Mouse (Mus musculus) limb, embryonic 12.5 days (tissue): ENCODE measurements around the gene Mrps15. TPM values are rescaled to one million over a fixed set of nuclear protein-coding genes. Genes with fewer than 3 reads are reported as not detected.
"Not testable (repeated sequence)": the region's sequence is repeated elsewhere in the genome, so short reads cannot be mapped to it uniquely, and the experiment has no call there.

Experiments used
- ATAC-seq: fragments of 200-750 bp; cut with Nextera tagmentation; 2 replicates; pipeline ENCODE4 v1.8.0; 2017; ENCODE audit warnings: low read depth, moderate TSS enrichment; ENCODE audit not compliant: insufficient number of reproducible peaks, insufficient read depth, low FRiP score, low TSS enrichment
- H3K27ac ChIP-seq: fragments of 300-500 bp; sonication (generic); 2 replicates; pipeline ENCODE4 v1.5.1; 2016; ENCODE audit warnings: mild to moderate bottlenecking, moderate library complexity
- H3K27me3 ChIP-seq: fragments of 300-500 bp; sonication (generic); 2 replicates; pipeline ENCODE4 v1.6.1; 2016; ENCODE audit warnings: mild to moderate bottlenecking, moderate library complexity
- H3K36me3 ChIP-seq: fragments of 300-500 bp; sonication (generic); 2 replicates; pipeline ENCODE4 v1.6.1; 2016; ENCODE audit warnings: mild to moderate bottlenecking, moderate library complexity
- H3K4me1 ChIP-seq: fragments of 300-500 bp; sonication (generic); replicated peaks from 2 replicates; pipeline ENCODE4 v1.6.1; 2016
- H3K4me2 ChIP-seq: fragments of 300-500 bp; sonication (generic); 2 replicates; pipeline ENCODE4 v1.6.1; 2016; ENCODE audit warnings: mild to moderate bottlenecking, moderate library complexity
- H3K4me3 ChIP-seq: fragments of 300-500 bp; sonication (generic); replicated peaks from 2 replicates; pipeline ENCODE4 v1.5.1; 2016; ENCODE audit warnings: mild to moderate bottlenecking
- H3K9ac ChIP-seq: fragments of 300-500 bp; sonication (generic); replicated peaks from 2 replicates; pipeline ENCODE4 v1.6.1; 2016; ENCODE audit warnings: mild to moderate bottlenecking, moderate library complexity
- H3K9me3 ChIP-seq: fragments of 300-500 bp; sonication (generic); 2 replicates; pipeline ENCODE4 v1.6.1; 2016; ENCODE audit warnings: mild to moderate bottlenecking, moderate library complexity
- WGBS: fragments of 180-500 bp; shearing (Covaris S2); methylation state at CpG from one replicate; pipeline ENCODE4 v1.1.7; 2016; 5-methylcytosine and 5-hydroxymethylcytosine counted together
- polyA plus RNA-seq: library from polyadenylated mRNA; unstranded; fragments of >200 nt; fragmentation: Nextera tagmentation; extraction: Ambion mirVana; gene quantifications from 2 replicates; pipeline ENCODE4 v1.2.1, GENCODE M21; 2016

Gene Mrps15
- polyA plus RNA-seq, 1 experiment from 2014 or later: 162 TPM

- Histone ChIP-seq H3K4me1 (no peaks in the 10 kb centered on the region), H3K27me3 (no peaks in the 10 kb centered on the region), H3K4me2 (no peak overlapping the region), H3K9me3 (no peaks in the 10 kb centered on the region), H3K36me3 (no peaks in the 10 kb centered on the region), H3K4me3 (no peak overlapping the region), H3K9ac (no peak overlapping the region), H3K27ac (no peak overlapping the region)
- WGBS: 96% methylated on average over 1 of the region's 1 CpGs
- ATAC-seq: no peak
Measured at GRCm38 (mm10) chr4:126081601-126082000, 34.9 kb downstream of the Mrps15 start.

- Histone ChIP-seq H3K4me1 (no peaks in the 10 kb centered on the region), H3K9ac (no peak overlapping the region), H3K36me3 (0 out of 2 replicates have a peak, but pooled peaks cover 3% of the 10 kb centered on the region), H3K27ac (no peak overlapping the region), H3K27me3 (no peaks in the 10 kb centered on the region), H3K4me2 (no peak overlapping the region), H3K9me3 (no peaks in the 10 kb centered on the region), H3K4me3 (no peak overlapping the region)
- 93% methylated on average over 9 of the region's 9 CpGs for WGBS
- ATAC-seq: no peak
Measured at GRCm38 (mm10) chr4:126083021-126083420, 36.3 kb downstream of the Mrps15 start.

GRCm38 (mm10) chr4:126084382-126084781 lies 37.7 kb downstream of the Mrps15 start:
- no peaks in the 10 kb centered on the region for H3K4me1 ChIP-seq
- WGBS: 60% methylated on average over 8 of the region's 8 CpGs
- H3K4me2 ChIP-seq: no peak overlapping the region
- ATAC-seq: no peak
- H3K4me3 ChIP-seq: no peak overlapping the region
- no peaks in the 10 kb centered on the region for H3K27me3 ChIP-seq
- H3K9me3 ChIP-seq: no peaks in the 10 kb centered on the region
- H3K27ac ChIP-seq: no peak overlapping the region
- H3K9ac ChIP-seq: no peak overlapping the region
- 0 out of 2 replicates have a peak, but pooled peaks cover 3% of the 10 kb centered on the region for H3K36me3 ChIP-seq

- no peak overlapping the region for H3K9ac ChIP-seq
- no peak overlapping the region for H3K4me2 ChIP-seq
- no peaks in the 10 kb centered on the region for H3K9me3 ChIP-seq
- 33% methylated on average over 7 of the region's 7 CpGs for whole genome bisulfite sequencing
- 0 out of 2 replicates have a peak, but pooled peaks cover 3% of the 10 kb centered on the region for H3K36me3 ChIP-seq
- peak; percentile 81 for ATAC-seq
- no peak overlapping the region for H3K4me3 ChIP-seq
- H3K27me3 ChIP-seq: no peaks in the 10 kb centered on the region
- no peak overlapping the region for H3K27ac ChIP-seq
- no peaks in the 10 kb centered on the region for H3K4me1 ChIP-seq
Measured at GRCm38 (mm10) chr4:126085996-126086576, 39.4 kb downstream of the Mrps15 start.

GRCm38 (mm10) chr4:126090101-126090847 lies 43.5 kb downstream of the Mrps15 start:
- Histone ChIP-seq H3K4me2 (no peak overlapping the region), H3K4me3 (no peak overlapping the region), H3K9me3 (no peaks in the 10 kb centered on the region), H3K9ac (no peak overlapping the region), H3K27me3 (no peaks in the 10 kb centered on the region), H3K4me1 (no peaks in the 10 kb centered on the region), H3K27ac (no peak overlapping the region), H3K36me3 (0 out of 2 replicates have a peak, but pooled peaks cover 3% of the 10 kb centered on the region)
- 67% methylated on average over 7 of the region's 7 CpGs for WGBS
- ATAC-seq: no peak

- no peak overlapping the region for H3K4me3 ChIP-seq
- no peak overlapping the region for H3K4me2 ChIP-seq
- no peak for ATAC-seq
- WGBS: 81% methylated on average over 4 of the region's 4 CpGs
- no peak overlapping the region for H3K27ac ChIP-seq
- H3K9ac ChIP-seq: no peak overlapping the region
- no peaks in the 10 kb centered on the region for H3K27me3 ChIP-seq
- no peaks in the 10 kb centered on the region for H3K9me3 ChIP-seq
- H3K4me1 ChIP-seq: no peaks in the 10 kb centered on the region
- 0 out of 2 replicates have a peak, but pooled peaks cover 3% of the 10 kb centered on the region for H3K36me3 ChIP-seq
Measured at GRCm38 (mm10) chr4:126090848-126091124, 44.1 kb downstream of the Mrps15 start.

- Histone ChIP-seq H3K36me3 (0 out of 2 replicates have a peak, but pooled peaks cover 3% of the 10 kb centered on the region), H3K27me3 (no peaks in the 10 kb centered on the region), H3K9ac (no peak overlapping the region), H3K27ac (no peak overlapping the region), H3K4me2 (no peak overlapping the region), H3K4me1 (no peaks in the 10 kb centered on the region), H3K9me3 (no peaks in the 10 kb centered on the region), H3K4me3 (no peak overlapping the region)
- no peak for ATAC-seq
- 74% methylated on average over 8 of the region's 8 CpGs for WGBS
Measured at GRCm38 (mm10) chr4:126091873-126092272, 45.1 kb downstream of the Mrps15 start.

GRCm38 (mm10) chr4:126095622-126096430 lies 49.1 kb downstream of the Mrps15 start:
- H3K4me1 ChIP-seq, H3K9me3 ChIP-seq, H3K9ac ChIP-seq, H3K27ac ChIP-seq, ATAC-seq, H3K27me3 ChIP-seq: not testable (repeated sequence)
- Histone ChIP-seq H3K36me3 (peaks cover 16% of the 10 kb centered on the region; the same call in 1 of the 2 replicates), H3K4me2 (peak overlapping the region; percentile 59), H3K4me3 (peak overlapping the region; percentile 62)
- 61% methylated on average over 14 of the region's 14 CpGs for WGBS

GRCm38 (mm10) chr4:126096464-126097111 lies 49.9 kb downstream of the Mrps15 start, which contains the start of gene Lsm10:
TSS of gene Lsm10 (plus strand) at chr4:126096623.
- H3K9ac ChIP-seq: peak within 1 kb of the TSS; percentile 70
- H3K9me3 ChIP-seq: no peaks in the 10 kb centered on the region
- peak within 1 kb of the TSS; percentile 62 for H3K4me3 ChIP-seq
- H3K4me1 ChIP-seq: 0 out of 2 replicates have a peak, but pooled peaks cover 3% of the 10 kb centered on the region
- H3K4me2 ChIP-seq: peak within 1 kb of the TSS; percentile 59
- H3K27me3 ChIP-seq: no peaks in the 10 kb centered on the region
- peak within 1 kb of the TSS; percentile 66; the same call in 1 of the 2 replicates for H3K27ac ChIP-seq
- WGBS: 4% methylated on average over 37 of the region's 37 CpGs
- H3K36me3 ChIP-seq: peaks cover 16% of the 10 kb centered on the region; the same call in 1 of the 2 replicates
- ATAC-seq: peak; percentile 98

GRCm38 (mm10) chr4:126097711-126098253 lies 51.1 kb downstream of the Mrps15 start:
- Histone ChIP-seq H3K36me3 (peaks cover 16% of the 10 kb centered on the region; the same call in 1 of the 2 replicates), H3K4me2 (no peak overlapping the region), H3K9me3 (no peaks in the 10 kb centered on the region), H3K4me1 (peaks cover 6% of the 10 kb centered on the region; the same call in 1 of the 2 replicates), H3K27ac (no peak overlapping the region), H3K27me3 (no peaks in the 10 kb centered on the region), H3K4me3 (no peak overlapping the region), H3K9ac (no peak overlapping the region)
- 92% methylated on average over 20 of the region's 20 CpGs for WGBS
- no peak for ATAC-seq
